Mouse (Mus musculus) hindbrain, embryonic 12.5 days (tissue): ENCODE results near the gene Olfr120. TPM values are rescaled to one million over a fixed set of nuclear protein-coding genes. Genes with fewer than 3 reads are reported as not detected.
"Not testable (repeated sequence)": the region's sequence is repeated elsewhere in the genome, so short reads cannot be mapped to it uniquely, and the experiment has no call there.

Experiments used
- ATAC-seq: fragments of 200-750 bp; cut with Nextera tagmentation; 2 replicates; pipeline ENCODE4 v1.8.0; 2017; ENCODE audit warnings: moderate TSS enrichment; ENCODE audit not compliant: low FRiP score
- H3K27ac ChIP-seq: fragments of 300-500 bp; sonication (generic); 2 replicates; pipeline ENCODE4 v1.5.1; 2016; ENCODE audit warnings: mild to moderate bottlenecking
- H3K27me3 ChIP-seq: fragments of 300-500 bp; sonication (generic); 2 replicates; pipeline ENCODE4 v1.6.1; 2016; ENCODE audit warnings: mild to moderate bottlenecking
- H3K36me3 ChIP-seq: fragments of 300-500 bp; sonication (generic); 2 replicates; pipeline ENCODE4 v1.6.1; 2016; ENCODE audit warnings: mild to moderate bottlenecking
- H3K4me1 ChIP-seq: fragments of 300-500 bp; sonication (generic); 2 replicates; pipeline ENCODE4 v1.6.1; 2016
- H3K4me2 ChIP-seq: fragments of 300-500 bp; sonication (generic); replicated peaks from 2 replicates; pipeline ENCODE4 v1.6.1; 2016; ENCODE audit warnings: mild to moderate bottlenecking
- H3K4me3 ChIP-seq: fragments of 300-500 bp; sonication (generic); 2 replicates; pipeline ENCODE4 v1.5.1; 2016; ENCODE audit warnings: mild to moderate bottlenecking
- H3K9ac ChIP-seq: fragments of 300-500 bp; sonication (generic); 2 replicates; pipeline ENCODE4 v1.6.1; 2016; ENCODE audit warnings: mild to moderate bottlenecking, moderate library complexity
- H3K9me3 ChIP-seq: fragments of 300-500 bp; sonication (generic); replicated peaks from 2 replicates; pipeline ENCODE4 v1.6.1; 2016; ENCODE audit warnings: mild to moderate bottlenecking
- WGBS: fragments of 180-500 bp; shearing (Covaris S2); methylation state at CpG from one replicate; pipeline ENCODE4 v1.1.7; 2016; 5-methylcytosine and 5-hydroxymethylcytosine counted together
- polyA plus RNA-seq: library from polyadenylated mRNA; unstranded; fragments of >200 nt; fragmentation: Nextera tagmentation; extraction: Ambion mirVana; gene quantifications from 2 replicates; pipeline ENCODE4 v1.2.1, GENCODE M21; 2016

Olfr120 gene
- not detected in 2 replicates for polyA plus RNA-seq

DNA sequence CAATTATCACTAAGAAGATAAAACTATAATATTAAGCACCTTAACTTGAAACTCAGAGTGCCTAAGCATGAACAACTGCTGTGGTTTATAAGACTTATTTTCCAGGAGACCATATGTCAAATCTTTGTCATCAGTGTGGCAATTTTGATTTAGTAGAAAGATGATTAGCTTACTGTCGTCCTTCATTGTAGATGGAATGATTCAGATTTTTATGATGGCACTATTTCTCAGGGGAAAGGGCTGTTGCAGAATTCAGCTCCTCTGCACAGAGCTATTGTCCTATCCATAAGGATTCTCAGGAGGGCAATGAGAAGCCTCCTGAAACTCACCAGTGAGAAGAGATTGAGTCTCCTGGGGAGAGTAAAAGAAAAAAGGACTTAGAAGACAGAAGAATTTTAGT is at the start of gene Olfr120:
Olfr120 (plus strand) TSS at position 301 of the 400 bp plus-strand sequence.
- no peak within 1 kb of the TSS for H3K4me3 ChIP-seq
- 67% methylated on average over 1 of the region's 1 CpGs for WGBS
- H3K9ac ChIP-seq: no peak within 1 kb of the TSS
- no peaks in the 10 kb centered on the region for H3K4me1 ChIP-seq
- no peak within 1 kb of the TSS for H3K27ac ChIP-seq
- H3K4me2 ChIP-seq: no peak within 1 kb of the TSS
- H3K27me3 ChIP-seq: no peaks in the 10 kb centered on the region
- ATAC-seq: no peak
- no peaks in the 10 kb centered on the region for H3K9me3 ChIP-seq
- no peaks in the 10 kb centered on the region for H3K36me3 ChIP-seq

DNA sequence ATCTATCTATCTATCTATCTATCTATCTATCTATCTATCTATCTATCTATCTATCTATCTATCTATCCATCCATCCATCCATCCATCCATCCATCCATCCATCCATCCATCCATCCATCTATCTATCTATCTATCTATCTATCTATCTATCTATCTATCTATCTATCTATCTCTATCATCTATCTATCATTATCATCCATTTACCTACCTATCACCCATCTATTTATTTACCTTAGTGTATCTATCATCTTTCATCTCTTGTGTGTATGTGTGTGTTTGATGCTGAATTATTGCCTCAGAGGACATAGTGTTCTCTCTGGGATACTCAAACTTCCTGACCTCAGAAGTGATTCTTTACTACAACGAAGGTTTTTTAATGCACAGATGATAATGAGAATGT is 25.3 kb upstream of the Olfr120 start, which contains the start of gene Olfr119:
Olfr119 (plus strand) TSS at position 301 of the 400 bp plus-strand sequence.
- not testable (repeated sequence) for H3K27ac ChIP-seq, H3K4me3 ChIP-seq, H3K4me1 ChIP-seq, ATAC-seq, H3K4me2 ChIP-seq, H3K27me3 ChIP-seq, H3K9me3 ChIP-seq, H3K36me3 ChIP-seq, H3K9ac ChIP-seq
- WGBS: 79% methylated on average over 1 of the region's 1 CpGs

DNA sequence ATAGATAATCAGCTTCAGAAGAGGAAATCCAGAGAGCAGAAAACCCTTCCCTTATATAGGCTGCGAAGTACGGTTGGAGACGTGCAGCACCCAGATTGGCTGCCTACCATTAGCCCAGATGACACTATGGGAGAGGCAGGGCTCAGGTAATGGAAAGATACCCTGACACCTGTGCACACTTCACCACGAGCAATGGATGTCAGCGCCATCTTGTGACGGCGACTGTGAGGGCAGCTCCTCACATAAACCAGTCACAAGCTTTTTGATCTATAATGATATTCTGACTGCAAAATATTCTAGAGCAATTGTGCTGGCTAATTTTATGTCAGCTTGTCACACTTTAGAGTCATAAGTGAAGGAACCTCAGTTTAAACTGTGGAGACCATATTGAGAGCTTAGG is 16.5 kb downstream of the Olfr120 start:
- 54% methylated on average over 7 of the region's 7 CpGs for WGBS

DNA sequence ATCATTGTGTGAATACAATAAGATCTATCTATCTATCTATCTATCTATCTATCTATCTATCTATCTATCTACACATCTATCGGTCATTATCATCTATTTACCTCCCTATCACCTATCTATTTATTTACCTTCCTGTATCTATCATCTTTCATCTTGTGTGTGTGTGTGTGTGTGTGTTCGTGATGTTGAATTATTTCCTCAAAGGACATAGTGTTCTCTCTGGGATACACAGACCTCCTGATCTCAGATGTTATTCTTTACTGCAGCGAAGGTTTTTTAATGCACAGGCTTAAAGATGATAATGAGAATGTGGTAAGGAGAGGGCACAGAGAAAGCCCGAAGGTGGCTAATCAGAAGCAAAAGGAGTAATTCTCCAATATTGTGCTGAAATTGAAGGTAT is 46.7 kb downstream of the Olfr120 start, which contains the start of gene Olfr122:
Olfr122 (plus strand) TSS at position 301 of the 400 bp plus-strand sequence.
- Histone ChIP-seq H3K9ac (no peak within 1 kb of the TSS), H3K4me3 (no peak within 1 kb of the TSS), H3K27me3 (no peaks in the 10 kb centered on the region), H3K36me3 (no peaks in the 10 kb centered on the region), H3K9me3 (no peaks in the 10 kb centered on the region), H3K4me2 (no peak within 1 kb of the TSS), H3K27ac (no peak within 1 kb of the TSS), H3K4me1 (no peaks in the 10 kb centered on the region)
- 87% methylated on average over 4 of the region's 4 CpGs for WGBS
- no peak for ATAC-seq

More for the DNA sequence above, 16.5 kb downstream of the Olfr120 start:
- Histone ChIP-seq H3K9me3 (no peaks in the 10 kb centered on the region), H3K4me3 (no peak overlapping the region), H3K9ac (no peak overlapping the region), H3K36me3 (no peaks in the 10 kb centered on the region), H3K4me2 (no peak overlapping the region), H3K27me3 (no peaks in the 10 kb centered on the region), H3K27ac (no peak overlapping the region), H3K4me1 (no peaks in the 10 kb centered on the region)
- ATAC-seq: no peak

Other genes starting within 250 kb of the Olfr120 start
- not detected in 2 replicates for gene H2-M2, start 238.3 kb upstream of the Olfr120 start, polyA plus RNA-seq
- not detected in 2 replicates for gene Olfr110, start 229.3 kb upstream of the Olfr120 start, polyA plus RNA-seq
- not detected in 2 replicates for gene Olfr111, start 213.8 kb upstream of the Olfr120 start, polyA plus RNA-seq
- not detected in 2 replicates for gene Olfr112, start 152.4 kb upstream of the Olfr120 start, polyA plus RNA-seq
- gene Olfr113, start 144.1 kb upstream of the Olfr120 start, polyA plus RNA-seq: not detected in 2 replicates
- not detected in 2 replicates for gene Olfr114, start 129.1 kb upstream of the Olfr120 start, polyA plus RNA-seq
- not detected in 2 replicates for gene Olfr115, start 94.7 kb upstream of the Olfr120 start, polyA plus RNA-seq
- not detected in 2 replicates for gene Olfr116, start 94.6 kb upstream of the Olfr120 start, polyA plus RNA-seq
- gene Olfr117, start 58.0 kb upstream of the Olfr120 start, polyA plus RNA-seq: not detected in 2 replicates
- gene Olfr118, start 54.8 kb upstream of the Olfr120 start, polyA plus RNA-seq: not detected in 2 replicates
- not detected in 2 replicates for gene Olfr119, start 25.2 kb upstream of the Olfr120 start, polyA plus RNA-seq
- gene Olfr121, start 27.0 kb downstream of the Olfr120 start, polyA plus RNA-seq: not detected in 2 replicates
- gene Olfr122, start 46.8 kb downstream of the Olfr120 start, polyA plus RNA-seq: not detected in 2 replicates
- gene Olfr123, start 71.7 kb downstream of the Olfr120 start, polyA plus RNA-seq: not detected in 2 replicates
- gene Olfr124, start 78.1 kb downstream of the Olfr120 start, polyA plus RNA-seq: not detected in 2 replicates
- not detected in 2 replicates for gene Olfr125, start 111.1 kb downstream of the Olfr120 start, polyA plus RNA-seq
- not detected in 2 replicates for gene Olfr126, start 125.7 kb downstream of the Olfr120 start, polyA plus RNA-seq
- not detected in 2 replicates for gene Olfr127, start 178.6 kb downstream of the Olfr120 start, polyA plus RNA-seq
- gene Olfr128, start 198.7 kb downstream of the Olfr120 start, polyA plus RNA-seq: not detected in 2 replicates
- not detected in 2 replicates for gene Olfr761, start 231.3 kb downstream of the Olfr120 start, polyA plus RNA-seq